Mouse (Mus musculus) retina, postnatal 1 day (tissue): ENCODE data around the gene Unkl.
"Not testable (repeated sequence)": the region's sequence is repeated elsewhere in the genome, so short reads cannot be mapped to it uniquely, and the experiment has no call there.

Source experiments
- DNase-seq: peaks from one replicate; pipeline ENCODE4 v3.0.0-alpha.2; 2012

Gene Unkl

DNA sequence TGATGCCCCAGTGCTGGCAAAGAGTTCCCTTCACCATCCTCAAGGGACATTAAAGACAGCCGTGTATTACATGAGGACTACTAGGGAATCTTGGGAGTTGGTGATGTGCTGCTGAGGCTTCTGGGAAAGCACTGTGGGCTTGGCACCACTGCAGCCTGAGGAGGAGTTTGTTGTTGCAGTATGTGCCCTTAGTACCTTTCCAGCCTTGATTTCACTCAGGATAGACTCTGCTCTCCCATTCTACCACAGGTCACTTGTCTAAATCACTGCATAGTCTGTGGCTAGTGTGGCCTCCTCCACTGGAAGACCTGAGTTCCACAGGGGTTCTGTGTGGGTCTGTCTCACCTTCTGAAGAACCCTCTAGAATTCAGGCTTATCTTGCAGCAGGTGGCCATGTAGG lies 32.5 kb downstream of the Unkl start:
- no peak for DNase-seq

DNA sequence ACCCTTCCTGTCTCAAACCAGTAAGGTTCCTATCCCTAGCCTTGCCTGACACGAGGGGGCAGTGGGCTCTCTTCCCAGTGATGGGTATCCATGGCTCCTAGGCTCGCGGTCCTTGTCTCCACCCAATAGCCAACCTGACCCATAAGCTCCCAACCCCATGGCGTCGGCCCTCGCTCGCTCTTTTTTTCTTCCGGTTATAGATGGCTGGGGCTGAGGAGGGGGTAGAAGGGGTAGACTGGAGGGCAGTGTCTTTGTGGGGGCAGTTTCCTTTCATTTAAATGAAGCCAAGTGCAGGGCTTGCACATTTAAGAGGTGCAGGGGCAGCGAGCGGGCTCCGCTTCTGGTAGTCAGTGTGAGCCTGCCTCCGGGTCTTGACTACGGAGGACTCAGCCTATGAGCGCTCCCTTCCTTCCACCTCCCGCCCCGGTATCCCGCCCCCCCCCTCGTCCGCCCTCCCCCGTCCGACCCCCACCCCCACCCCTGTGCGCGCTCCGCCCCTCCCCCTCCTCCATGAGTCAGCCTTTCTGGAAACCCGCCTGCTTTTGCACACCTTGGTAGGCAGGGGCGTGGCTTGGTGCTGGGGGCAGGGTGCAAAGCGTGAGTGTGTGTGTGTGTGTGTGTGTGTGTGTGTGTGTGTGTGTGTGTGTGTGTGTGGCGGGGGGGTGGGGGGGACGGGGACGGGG lies 33.8 kb downstream of the Unkl start:
- DNase-seq, result peak; percentile 53

DNA sequence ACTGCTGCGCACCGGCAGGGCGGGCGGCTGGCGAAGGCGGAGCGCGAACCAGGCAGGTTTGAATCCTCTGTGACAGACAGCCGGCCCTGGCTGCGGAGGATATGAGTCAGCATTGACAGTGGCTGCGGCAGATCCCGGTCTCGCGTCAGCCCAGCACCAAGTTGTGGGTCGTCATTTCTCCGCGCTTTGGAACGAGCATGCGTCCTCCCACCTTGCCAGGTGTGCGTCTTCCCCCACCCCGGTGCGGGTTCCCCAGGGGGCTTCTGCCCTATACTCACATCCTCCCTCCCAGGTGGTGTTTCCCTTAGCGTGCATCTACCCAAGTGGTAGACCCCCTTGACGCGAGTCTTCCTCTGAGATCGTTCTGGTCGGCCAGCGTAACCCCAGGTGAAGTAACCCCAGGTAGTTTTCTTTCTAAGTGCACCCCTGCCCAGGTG lies 34.3 kb downstream of the Unkl start:
- peak; percentile 19 for DNase-seq

DNA sequence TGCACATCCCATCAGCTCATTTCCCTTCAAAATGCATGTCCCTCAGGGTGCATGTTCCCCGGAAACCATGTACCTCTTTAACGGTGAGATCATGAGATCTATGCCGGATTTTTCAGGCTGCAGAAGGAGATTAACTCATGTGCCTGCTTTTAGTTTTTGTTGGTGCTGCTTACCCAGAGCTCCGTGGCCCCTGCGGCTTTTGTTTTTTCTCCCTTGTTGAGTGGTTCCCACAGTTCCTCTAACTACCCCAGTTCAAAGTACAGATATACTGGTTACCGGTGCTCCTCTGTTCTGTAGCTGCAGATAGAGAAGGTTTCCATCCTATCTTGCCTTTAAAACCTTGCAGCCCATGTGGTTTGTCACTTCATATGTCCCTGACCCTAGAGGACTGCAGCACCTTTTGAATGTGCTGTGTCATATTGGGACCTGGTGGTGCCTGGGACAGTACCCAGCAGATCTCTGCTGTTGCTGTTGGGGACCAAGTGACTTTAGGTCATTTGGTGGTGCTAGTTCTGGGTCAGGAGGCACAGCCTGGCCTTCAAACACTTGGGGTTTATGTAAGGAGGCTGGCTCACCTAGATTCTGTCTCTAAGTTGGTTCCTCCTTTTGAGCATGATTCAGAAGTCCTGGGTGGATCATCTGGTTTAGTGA lies 34.9 kb downstream of the Unkl start:
- no peak for DNase-seq

DNA sequence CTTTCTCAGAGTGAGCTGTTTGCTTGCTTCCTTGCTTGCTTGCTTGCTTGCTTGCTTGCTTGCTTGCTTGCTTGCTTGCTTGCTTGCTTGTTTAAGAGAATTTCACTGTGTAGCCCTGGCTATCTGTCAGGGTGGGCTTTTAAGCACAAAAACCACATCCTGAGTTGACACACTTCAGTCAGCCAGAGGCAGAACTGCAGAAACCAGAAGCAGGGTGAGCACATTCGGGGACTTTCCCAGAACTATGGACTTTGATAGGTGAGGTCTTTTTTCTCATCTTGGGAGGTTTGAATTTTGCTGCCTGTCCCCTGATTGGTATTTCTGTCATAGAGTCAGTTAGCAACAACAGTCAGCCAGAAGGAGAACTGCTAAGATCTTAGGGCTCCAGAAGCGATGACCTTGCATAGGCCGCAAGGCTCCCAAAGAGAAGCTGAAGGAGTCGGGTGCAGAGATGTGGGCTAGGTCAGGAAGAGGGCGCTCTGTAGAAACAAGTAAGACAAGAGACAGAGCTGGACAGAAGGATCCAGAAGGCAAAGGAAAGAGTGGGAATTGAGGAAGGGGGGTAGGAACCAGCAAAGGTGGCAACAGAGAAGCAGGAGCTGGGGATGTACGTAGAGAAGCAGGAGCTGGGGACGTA lies 36.5 kb downstream of the Unkl start:
- no peak for DNase-seq

DNA sequence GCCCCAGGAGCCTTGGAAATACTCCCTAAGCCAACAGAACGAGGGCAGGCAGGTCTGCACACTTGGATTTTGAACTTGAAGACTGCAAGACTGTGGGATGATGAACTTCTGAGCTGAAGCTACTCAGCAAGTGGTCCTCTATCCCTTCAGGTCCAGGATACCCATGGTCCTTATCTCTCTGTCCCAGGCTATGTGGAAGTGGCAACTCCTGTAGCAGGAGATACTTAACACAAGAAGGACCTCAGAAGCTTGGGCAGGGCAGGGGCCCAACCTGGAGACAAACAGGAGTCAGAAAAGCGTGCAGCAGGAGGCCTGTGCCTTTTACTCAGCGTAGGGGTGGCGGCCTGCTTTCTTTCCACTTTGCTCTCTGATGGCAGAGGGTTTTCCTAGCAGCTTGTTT lies 37.5 kb downstream of the Unkl start:
- DNase-seq, result no peak

DNA sequence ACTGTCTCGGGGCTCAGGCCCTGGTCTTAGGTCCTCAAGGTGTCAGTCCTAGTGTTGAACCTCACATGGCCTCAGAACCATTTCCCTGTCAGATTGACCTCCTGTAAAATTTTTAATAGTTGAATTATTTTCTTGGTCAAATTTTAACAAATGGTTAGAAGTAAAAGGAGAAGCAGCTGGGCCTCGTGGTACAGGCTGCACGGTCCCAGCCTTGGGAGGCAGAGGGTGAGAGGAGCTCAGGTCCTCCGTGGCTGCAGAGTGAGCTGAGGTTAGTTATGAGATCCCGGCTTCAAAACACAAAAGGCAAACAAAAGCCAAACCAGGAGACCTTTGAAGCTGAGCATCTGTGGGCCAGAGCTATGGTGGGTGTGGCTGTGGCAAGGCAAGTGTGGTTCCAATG lies 39.8 kb downstream of the Unkl start:
- DNase-seq, result no peak

DNA sequence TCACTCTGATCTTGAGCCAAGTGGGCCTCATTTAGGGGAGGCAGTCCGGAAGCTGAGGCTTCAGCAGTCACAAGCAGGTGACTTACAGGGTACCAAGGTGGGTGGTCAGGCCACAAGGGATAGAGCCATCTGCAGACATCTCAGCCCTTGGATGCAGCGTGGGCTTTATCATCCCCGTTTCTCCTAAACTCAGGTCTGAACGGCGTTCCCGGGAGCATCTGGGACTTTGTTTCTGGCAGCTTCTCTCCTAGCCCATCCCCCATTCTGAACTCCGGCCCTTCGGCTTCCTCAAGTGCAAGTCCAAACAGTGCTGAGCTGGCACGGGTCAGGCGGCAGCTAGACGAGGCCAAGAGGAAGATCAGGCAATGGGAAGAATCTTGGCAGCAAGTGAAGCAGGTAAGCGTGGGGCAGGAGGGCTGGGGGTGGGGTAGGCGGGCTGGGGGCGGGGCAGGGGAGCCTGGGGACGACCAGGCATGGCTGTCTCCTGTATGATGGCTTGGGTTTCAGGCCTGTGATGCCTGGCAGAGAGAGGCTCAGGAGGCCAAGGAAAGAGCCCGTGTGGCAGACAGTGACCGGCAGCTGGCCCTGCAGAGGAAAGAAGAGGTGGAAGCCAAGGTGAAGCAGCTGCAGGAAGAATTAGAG lies 41.9 kb downstream of the Unkl start:
- not testable (repeated sequence) for DNase-seq

DNA sequence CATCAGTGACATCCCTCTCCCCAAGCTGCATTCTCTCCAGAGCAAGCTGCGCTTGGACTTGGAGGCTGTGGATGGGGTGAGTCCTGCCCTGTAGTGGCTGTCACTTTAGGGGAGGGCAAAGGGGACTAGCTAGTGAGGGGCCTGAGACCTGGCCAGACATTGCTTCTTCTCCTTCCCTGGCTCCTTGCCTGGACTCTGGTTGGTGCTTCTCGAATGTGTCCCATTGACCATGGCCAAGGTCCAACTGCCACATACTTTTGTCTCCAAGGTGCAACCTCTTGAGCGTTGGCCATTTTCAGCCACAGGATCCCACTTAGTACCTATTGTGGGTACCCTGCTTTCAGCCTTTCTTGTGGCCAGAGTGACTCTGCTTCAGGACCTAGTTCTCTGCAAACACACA lies 42.5 kb downstream of the Unkl start:
- DNase-seq, result no peak

DNA sequence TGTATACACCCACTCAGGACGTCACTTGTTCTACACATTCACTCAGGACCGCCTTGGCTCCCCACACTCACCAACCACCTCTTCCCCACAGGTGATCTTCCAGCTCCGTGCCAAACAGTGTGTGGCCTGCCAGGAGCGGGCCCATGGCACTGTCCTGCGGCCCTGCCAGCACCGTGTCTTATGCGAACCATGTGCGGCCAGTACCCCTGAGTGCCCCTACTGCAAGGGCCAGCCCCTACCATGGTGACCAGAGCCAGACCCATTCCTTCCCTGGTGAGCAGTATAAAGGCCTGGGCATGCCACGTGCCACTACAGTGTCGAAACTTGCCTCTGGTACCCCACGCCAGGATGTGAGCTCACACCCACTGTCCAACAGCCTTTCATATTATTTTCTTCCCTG lies 43.4 kb downstream of the Unkl start:
- not testable (repeated sequence) for DNase-seq

DNA sequence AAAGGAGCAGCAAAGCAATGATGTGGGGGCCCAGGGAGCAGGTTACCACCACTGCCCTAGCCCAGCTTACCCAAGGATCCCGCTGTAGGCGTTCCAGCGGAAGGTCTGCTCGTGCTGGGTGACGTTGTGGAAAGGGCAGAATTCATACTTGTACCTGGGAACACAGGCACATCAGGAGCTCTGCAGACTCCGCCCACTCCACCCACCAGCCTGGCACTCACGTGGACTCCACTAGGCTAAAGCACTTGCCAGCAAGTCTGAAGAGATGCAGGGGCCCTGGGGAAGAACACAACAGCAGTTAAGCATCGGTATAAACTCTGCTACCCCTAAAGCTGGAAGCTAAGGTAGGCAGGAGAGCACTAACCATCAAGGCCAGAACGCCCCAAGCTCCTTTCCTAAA lies 47.4 kb downstream of the Unkl start:
- DNase-seq, result no peak

DNA sequence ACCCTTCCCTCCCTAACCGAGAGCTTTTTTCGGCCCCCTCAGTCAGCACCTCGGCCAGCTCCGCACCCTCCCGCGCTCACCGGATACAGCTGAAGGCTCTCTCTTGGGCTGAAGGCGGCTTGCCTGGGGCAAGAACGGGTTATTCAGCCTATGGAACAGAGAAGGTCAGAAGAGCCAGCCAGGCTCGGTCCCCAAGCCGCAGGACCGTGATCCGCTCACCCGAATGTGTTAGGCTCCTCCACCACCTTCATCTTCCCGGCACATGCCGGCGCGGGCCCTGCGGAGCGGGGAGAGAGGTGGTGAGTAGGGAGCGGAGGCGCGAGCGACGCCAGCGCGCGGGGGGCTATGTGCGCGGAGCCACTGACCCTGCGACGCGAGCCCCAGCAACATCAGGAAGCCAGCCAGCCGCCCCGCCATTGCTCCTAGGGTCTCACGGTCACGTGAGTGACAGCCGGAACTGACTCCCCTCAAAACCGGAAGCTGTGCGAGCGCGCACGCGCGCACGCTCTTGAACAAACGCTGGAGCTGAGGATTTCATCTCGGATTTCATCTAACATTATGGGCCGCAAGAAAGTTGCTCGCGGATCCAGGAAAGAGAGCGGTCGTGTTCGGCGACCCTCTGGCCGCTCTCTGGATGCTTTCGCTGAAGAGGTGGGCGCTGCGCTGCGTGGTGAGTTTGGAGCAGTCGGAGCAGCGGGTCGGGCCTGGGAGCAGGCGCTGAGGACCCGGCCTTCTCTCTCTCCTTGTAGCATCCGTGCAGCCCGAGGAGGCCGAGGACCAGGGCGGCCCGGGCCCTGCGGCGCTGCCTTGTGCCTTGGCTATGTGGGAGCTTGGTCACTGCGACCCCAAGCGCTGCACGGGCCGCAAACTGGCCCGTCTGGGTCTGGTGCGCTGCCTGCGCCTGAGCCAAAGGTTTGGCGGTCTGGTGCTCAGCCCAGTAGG lies 51.8 kb downstream of the Unkl start, which contains the start of the genes Gnptg and Tsr3:
Gene Gnptg (minus strand): TSS at position 430 of the 942 bp plus-strand sequence.
Gene Tsr3 (plus strand): TSS at position 476 of the 942 bp plus-strand sequence.
- DNase-seq, result peak; percentile 95

DNA sequence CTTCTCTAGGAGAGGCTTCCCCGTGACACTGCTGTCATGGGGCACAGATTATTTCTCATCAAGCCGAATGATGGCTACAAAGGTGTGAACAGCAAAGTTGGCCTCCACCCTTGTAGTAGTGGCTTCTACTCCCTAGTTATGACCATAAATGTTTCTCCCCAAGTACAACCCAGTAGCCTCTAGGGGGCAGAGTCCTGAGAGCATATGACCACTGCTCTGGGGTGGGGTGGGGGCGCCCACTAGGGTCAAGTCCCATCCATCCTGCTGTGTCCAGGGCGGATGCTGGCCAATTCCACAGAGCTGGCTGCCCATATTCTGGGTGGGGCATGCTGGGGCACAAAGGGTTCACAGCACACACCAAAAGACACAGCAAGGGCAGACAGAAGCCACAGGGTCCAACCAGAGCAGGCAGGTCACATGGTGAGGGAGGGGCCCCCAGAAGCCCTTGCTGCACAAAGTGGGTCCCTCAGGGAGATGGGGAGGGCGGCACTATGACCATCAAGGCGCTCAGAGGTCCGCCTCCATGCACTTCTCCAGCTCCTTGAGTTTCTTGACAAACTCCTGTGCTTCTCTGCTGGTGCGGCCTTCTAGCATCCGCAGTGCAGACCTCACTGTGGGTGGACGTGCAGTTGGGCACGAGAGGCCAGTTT lies 55.1 kb downstream of the Unkl start:
- DNase-seq, result no peak

DNA sequence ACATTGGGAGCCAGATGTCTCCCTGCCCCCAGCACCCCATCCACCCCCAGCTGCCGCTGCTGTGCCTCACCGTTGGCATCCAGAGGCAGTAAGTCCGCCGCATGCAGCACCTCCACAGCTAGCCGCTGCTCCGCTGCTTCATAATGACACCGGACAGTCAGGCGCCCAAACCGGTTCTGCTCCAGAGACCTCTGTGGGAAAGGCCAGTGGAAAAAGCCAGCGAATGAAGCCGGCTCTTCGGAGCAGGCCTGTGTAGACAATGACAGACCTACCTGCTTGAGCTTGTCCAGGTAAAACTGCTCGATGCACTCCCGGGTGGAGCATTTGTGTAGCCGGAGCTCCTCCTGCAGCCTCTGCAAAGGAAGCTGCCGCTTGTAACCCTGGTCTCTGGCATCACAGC lies 56.0 kb downstream of the Unkl start:
- no peak for DNase-seq

DNA sequence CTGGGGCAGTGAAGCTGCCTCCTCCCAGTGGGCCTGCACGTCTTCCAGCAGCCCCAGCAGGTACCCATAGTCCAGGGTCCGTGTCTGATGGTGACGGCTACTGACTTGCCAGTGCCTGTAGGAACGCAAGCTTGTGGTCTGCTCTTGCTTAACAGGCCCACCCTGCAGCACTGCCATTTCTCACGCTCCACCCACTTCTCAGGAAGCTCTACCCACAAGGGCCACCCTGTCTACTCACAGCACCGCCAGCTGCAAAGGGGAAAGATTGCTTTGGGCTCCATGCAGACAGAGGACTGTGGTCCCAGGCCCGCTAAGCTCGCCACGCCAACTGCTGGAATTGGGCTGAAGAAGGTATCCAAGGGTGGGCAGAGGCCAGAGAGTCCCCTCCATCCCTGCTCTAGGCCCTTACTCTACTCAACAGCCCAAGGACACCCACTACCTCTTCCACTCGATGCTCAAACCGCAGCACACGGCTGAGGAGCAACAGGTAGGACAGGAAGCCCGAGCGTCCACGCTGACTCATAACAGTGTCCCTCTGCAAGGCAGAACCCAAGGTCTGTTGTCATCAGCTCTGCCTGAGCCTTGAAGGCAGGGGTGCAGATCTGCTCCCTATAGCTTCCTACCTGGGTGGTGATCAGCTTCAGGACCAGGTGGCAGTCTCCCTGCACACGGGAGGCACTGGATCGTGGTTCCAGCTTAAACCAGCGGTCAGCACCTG lies 60.0 kb downstream of the Unkl start:
- DNase-seq, result no peak

DNA sequence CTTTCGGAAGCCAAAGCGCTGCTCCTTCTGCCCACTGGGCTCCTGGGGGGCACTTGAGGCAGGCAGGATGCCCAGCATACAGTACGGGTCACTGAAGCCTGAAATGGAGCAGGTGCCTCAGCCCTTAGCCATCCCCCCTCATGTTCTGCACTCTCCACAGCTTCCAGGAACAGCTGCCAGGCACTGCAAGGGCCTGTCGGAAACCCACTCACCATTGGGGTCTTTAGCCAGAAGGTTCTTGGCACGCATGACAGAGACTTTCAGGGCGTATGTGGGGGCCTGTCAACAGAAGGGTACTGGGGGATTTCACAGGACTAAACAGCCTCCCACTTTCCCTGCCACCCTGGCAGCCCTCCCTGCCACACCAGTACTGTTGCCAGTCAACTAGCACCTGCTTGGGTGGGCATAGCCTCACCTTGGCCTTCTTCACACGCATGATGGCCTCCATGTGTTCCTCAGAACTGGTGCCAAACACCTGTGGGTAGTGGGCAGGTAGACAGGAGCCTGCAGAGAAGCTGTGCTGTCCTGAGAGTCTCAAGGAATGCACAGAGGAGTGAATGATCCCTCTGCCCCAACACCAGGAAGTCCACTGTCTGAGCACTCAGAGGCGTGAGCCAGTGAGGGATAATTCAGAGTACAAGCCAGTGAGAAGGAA lies 62.1 kb downstream of the Unkl start:
- DNase-seq, result no peak

DNA sequence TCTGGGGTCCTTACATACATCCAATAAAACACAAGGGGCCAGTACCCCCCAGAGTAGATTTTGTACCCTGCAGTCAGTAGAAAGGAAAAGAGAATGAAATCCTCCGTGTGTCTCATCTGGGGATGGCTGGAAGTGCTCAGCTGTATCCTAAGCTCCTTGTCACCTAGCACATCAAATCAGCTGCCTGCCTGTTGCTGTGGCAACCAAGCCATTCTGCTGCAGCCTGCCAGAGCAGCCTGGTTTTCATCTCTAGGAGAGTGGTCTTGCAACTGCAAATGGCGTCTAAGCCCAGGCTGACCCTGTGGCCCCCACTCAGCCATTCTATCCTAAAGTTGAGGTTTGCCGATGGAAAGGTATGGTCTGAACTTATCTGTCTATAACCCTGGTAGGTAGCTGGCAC lies 64.4 kb downstream of the Unkl start:
- peak; percentile 59 for DNase-seq

DNA sequence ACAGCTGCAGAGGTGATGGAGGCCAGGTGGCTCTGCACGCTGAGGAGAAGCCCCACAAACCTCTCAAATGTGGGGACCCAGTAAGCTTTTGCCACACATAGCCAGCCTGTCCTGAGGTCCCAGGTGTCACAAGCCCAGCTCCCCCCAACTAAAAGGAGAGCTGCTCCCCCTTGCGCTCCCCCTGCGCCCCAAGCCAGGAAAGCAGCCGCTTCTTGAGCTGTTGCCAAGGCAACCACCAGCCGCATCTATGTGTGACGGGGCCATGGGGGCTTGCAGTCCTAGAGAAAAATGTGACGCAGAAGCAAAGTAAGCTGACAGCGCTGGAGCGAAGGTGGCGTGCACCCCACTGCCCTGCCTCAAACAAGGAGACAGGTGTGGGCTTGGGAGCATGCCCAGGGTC lies 65.6 kb downstream of the Unkl start:
- DNase-seq, result peak; percentile 44

DNA sequence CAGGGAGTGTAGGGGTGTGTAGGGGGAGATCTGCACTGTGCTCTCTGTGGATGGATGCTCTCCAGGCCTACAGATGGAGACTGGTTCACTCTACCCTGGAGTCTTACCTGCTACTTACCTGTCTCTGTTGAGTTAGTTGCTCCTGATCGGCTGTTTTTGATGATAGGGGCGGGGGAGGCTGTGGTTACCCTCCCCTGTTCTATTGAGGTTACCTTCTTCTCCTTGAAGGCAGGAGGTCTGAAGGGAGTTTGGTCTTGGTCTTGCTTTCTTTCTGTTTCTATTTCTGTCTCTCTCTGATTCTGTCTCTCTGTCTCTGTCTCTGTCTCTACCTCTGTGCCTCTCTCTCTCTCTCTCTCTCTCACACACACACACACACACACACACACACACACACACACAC lies 66.9 kb downstream of the Unkl start:
- no peak for DNase-seq

DNA sequence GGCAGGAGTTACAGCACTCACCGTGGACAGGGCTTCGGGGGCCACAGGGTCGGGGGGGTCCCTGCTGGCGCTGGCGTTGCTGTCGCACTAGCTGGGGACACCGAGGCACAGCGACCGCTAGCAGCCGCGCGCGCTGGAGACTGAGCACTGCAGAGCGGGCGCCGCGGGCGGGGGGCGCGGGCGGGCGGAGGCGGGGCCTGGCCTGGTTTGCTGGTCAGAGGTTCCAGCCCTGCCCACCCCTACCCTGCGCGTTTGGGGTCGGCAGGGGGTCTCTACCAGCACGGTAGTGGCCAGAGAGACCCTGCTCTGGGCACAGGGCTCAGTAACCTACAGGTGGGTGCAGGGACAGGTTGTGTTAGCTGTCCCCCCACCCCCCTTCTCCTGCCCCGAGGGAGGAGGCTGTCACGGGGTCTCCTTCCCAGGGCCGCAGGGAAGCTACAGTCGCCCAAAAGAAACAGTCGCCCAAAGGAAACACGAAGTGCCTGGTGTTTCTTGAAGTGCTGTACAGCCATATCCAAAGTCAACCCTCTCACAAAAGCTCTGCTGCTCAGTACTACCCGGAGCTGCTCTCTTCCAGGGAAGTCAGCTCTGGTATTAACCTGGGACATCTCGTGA lies 68.0 kb downstream of the Unkl start, which contains the start of gene Baiap3:
Gene Baiap3 (minus strand): TSS at position 225 of the 615 bp plus-strand sequence.
- DNase-seq, result peak; percentile 62
